Mouse (Mus musculus) midbrain, postnatal 0 days (tissue): ENCODE data around the gene Sox11. TPM values are rescaled to one million over a fixed set of nuclear protein-coding genes. Genes with fewer than 3 reads are reported as not detected.

Source experiments
- ATAC-seq: fragments of 200-750 bp; cut with Nextera tagmentation; 2 replicates; pipeline ENCODE4 v1.8.0; 2017; ENCODE audit warnings: moderate number of reproducible peaks, mild to moderate bottlenecking, moderate TSS enrichment, moderate library complexity; ENCODE audit not compliant: low FRiP score
- DNase-seq: peaks from one replicate; pipeline ENCODE4 v3.0.0-alpha.2; 2015; ENCODE audit warnings: low spot score
- H3K27ac ChIP-seq: fragments of 300-500 bp; sonication (generic); 2 replicates; pipeline ENCODE4 v1.5.1; 2014; ENCODE audit warnings: low read depth, mild to moderate bottlenecking, low read length, mixed read lengths
- H3K27me3 ChIP-seq: fragments of 300-500 bp; sonication (generic); 2 replicates; pipeline ENCODE4 v1.6.1; 2014; ENCODE audit warnings: low read length, control low read depth, mixed read lengths; ENCODE audit not compliant: insufficient read depth
- H3K36me3 ChIP-seq: fragments of 300-500 bp; sonication (generic); 2 replicates; pipeline ENCODE4 v1.6.1; 2014; ENCODE audit warnings: low read length, control low read depth, mixed read lengths; ENCODE audit not compliant: insufficient read depth
- H3K4me1 ChIP-seq: fragments of 300-500 bp; sonication (generic); 2 replicates; pipeline ENCODE4 v1.6.1; 2014; ENCODE audit warnings: mild to moderate bottlenecking, control low read depth, antibody characterized with exemption, low read length, mixed read lengths; ENCODE audit not compliant: insufficient read depth
- H3K4me2 ChIP-seq: fragments of 300-500 bp; sonication (generic); 2 replicates; pipeline ENCODE4 v1.6.1; 2014; ENCODE audit warnings: low read depth, mild to moderate bottlenecking, low read length, mixed read lengths; ENCODE audit not compliant: poor library complexity, severe bottlenecking
- H3K4me3 ChIP-seq: fragments of 300-500 bp; sonication (generic); 2 replicates; pipeline ENCODE4 v1.5.1; 2014; ENCODE audit warnings: low read depth, mild to moderate bottlenecking, low read length, moderate library complexity
- H3K9ac ChIP-seq: fragments of 300-500 bp; sonication (generic); replicated peaks from 2 replicates; pipeline ENCODE4 v1.6.1; 2014; ENCODE audit warnings: mild to moderate bottlenecking, low read length, moderate library complexity, mixed read lengths; ENCODE audit not compliant: poor library complexity, severe bottlenecking
- H3K9me3 ChIP-seq: fragments of 300-500 bp; sonication (generic); 2 replicates; pipeline ENCODE4 v1.6.1; 2016; ENCODE audit warnings: low read length, control low read depth
- CTCF ChIP-seq: IDR thresholded peaks from 2 replicates; pipeline ENCODE4 v1.5.1; 2016; ENCODE audit warnings: antibody characterized with exemption, mild to moderate bottlenecking
- WGBS: fragments of 180-500 bp; shearing (Covaris S2); extraction: QIAGEN DNeasy Blood & Tissue Kit; methylation state at CpG from one replicate; pipeline ENCODE4 v1.1.7; 2014; 5-methylcytosine and 5-hydroxymethylcytosine counted together
- polyA plus RNA-seq: library from polyadenylated mRNA; unstranded; fragments of >200 nt; fragmentation: Nextera tagmentation; extraction: Ambion mirVana; gene quantifications from 2 replicates; pipeline ENCODE4 v1.2.1, GENCODE M21; 2015
- total RNA-seq: library from RNA; depleted of rRNA; stranded (reverse); fragments of >200 nt; gene quantifications from 2 replicates; pipeline ENCODE4 v1.2.3, GENCODE M21; 2014

Sox11 gene
- total and polyA plus RNA-seq, 2 experiments from 2014 or later: 148 to 154 TPM

DNA sequence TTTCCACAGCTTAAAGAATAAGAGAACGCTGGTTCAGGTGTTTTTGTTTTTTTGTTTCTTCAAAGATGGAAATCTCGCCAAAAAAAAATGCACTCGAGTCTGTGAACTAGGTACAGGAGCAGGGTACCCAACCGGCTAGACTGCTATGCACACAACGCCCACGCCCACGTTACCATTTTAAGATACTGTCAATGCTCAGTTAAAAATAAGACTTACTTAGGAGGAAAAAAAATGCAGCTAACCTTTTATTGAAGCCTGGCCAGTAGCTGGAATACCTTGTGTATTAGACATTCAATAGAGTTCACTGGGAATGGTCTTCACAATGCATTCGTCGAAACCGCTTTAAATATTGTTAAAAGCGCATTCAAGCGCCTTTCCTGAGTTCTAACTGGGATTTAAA is 4.3 kb downstream of the Sox11 start:
- no peaks in the 10 kb centered on the region for H3K4me1 ChIP-seq
- ATAC-seq (no peak), DNase-seq (peak; percentile 47)
- WGBS: 4% methylated on average over 12 of the region's 12 CpGs
- H3K4me3 ChIP-seq: peak overlapping the region; percentile 95
- no peak for TF ChIP-seq CTCF
- H3K36me3 ChIP-seq: no peaks in the 10 kb centered on the region; the same call in 1 of the 2 replicates
- H3K9me3 ChIP-seq: no peaks in the 10 kb centered on the region
- H3K4me2 ChIP-seq: peak overlapping the region; percentile 63
- peak overlapping the region; percentile 98 for H3K9ac ChIP-seq
- no peaks in the 10 kb centered on the region for H3K27me3 ChIP-seq
- H3K27ac ChIP-seq: peak overlapping the region; percentile 91

DNA sequence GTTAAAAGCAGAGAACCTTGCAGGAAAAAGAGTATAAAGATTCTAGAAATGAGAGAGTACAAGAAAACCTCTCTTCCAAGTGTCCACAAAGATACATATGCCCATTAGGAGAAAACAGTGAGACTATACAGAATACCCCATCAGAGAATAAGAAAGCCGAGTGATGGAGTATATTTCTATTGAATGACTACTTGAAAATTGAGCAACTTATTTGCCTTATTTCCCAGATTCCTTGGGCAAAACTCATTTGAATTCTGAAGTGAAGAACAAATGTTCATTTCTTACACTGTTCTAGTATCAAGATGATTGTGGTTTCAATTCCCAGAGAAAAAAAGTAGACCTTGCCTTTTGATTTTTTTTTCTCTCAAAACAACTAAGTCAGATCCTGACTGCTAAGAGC is 4.9 kb downstream of the Sox11 start:
- Histone ChIP-seq H3K27me3 (no peaks in the 10 kb centered on the region), H3K9ac (peak overlapping the region; percentile 98), H3K4me2 (peak overlapping the region; percentile 63), H3K27ac (peak overlapping the region; percentile 91), H3K9me3 (no peaks in the 10 kb centered on the region), H3K4me3 (peak overlapping the region; percentile 95), H3K36me3 (no peaks in the 10 kb centered on the region; the same call in 1 of the 2 replicates), H3K4me1 (no peaks in the 10 kb centered on the region)
- DNase-seq: no peak
- TF ChIP-seq CTCF: no peak
- ATAC-seq: no peak
- WGBS: 20% methylated on average over 1 of the region's 1 CpGs

DNA sequence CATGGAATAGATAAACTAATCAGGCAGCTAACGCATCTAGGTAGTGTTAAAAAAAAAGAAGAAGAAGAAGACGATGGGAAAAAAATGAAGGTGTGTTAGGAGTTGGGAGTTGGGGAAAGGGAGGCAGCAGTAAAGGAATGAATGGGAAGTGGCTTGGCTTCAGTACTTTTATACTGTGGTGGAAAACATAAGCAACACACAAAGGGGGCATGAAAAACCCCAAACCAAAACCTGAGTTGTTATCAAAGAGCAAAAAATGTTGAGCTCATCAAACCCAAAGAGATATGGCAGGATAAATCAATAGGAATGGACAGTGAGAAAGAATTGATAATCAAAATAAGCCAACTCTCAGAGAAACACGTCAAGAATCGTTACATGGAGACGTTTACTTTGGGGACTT is 5.6 kb downstream of the Sox11 start:
- H3K36me3 ChIP-seq: peaks cover 3% of the 10 kb centered on the region; the same call in 1 of the 2 replicates
- 12% methylated on average over 5 of the region's 5 CpGs for WGBS
- peak overlapping the region; percentile 91 for H3K27ac ChIP-seq
- H3K27me3 ChIP-seq: no peaks in the 10 kb centered on the region
- ATAC-seq: no peak
- peak overlapping the region; percentile 95 for H3K4me3 ChIP-seq
- no peak for TF ChIP-seq CTCF
- DNase-seq: no peak
- H3K9me3 ChIP-seq: no peaks in the 10 kb centered on the region
- H3K9ac ChIP-seq: peak overlapping the region; percentile 98
- peak overlapping the region; percentile 63 for H3K4me2 ChIP-seq
- H3K4me1 ChIP-seq: no peaks in the 10 kb centered on the region

DNA sequence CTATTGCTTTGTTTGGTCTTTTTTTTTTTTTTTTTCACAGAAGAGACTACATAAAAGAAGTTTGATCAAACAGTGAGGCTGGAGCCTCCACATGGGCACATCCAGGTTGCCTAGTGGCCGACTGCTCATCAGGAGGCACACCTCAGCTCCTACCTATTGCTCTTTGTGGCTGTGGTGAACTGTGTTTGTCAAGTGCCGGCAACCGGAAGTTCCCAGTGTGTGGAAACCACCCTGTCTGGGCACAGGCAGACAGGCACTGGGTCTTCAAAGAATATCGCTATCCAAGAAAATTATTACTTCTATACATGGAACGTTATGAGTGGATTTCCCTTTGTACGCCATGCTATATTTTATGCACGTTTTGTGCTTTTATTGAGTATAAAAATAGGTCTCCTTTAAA is 6.0 kb downstream of the Sox11 start:
- Histone ChIP-seq H3K4me3 (peak overlapping the region; percentile 95), H3K4me1 (no peaks in the 10 kb centered on the region), H3K4me2 (peak overlapping the region; percentile 63), H3K9me3 (no peaks in the 10 kb centered on the region), H3K36me3 (peaks cover 3% of the 10 kb centered on the region; the same call in 1 of the 2 replicates), H3K9ac (peak overlapping the region; percentile 98; the same call in 1 of the 2 replicates), H3K27ac (no peak overlapping the region; the same call in 1 of the 2 replicates), H3K27me3 (no peaks in the 10 kb centered on the region)
- DNase-seq (no peak), ATAC-seq (no peak)
- WGBS: 26% methylated on average over 7 of the region's 7 CpGs
- no peak for TF ChIP-seq CTCF

DNA sequence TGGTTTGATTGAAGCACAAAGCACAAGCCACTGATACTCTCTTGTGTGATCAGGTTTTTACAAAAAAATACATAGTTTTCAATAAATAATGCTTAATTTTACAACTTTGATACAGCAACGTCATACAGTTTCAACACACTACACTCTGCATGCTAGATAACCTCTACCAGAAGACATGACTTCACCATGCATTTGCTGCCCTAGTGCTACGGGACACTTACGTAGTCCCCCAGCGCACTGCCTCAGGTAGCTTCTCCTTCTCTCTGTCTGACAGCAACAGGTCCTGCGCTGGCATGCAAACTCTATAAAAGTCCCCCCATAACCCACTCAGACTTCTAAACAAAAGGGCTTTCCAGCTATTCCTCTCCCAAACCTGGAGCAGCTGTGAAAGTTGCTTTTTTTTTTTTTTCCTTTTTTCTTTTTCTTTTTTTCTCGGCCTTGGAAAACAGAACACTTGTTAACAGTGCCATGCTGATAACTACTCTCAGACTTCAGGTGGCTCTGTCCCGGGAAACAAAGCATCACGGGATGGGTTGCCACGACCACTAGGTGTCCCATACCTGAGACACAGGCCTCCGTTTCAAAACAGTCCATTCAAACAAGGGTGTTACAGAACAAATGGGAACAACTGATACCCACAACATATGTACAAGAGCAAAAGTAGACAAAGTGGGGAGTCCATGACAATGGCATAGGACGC is 6.9 kb downstream of the Sox11 start:
- H3K36me3 ChIP-seq: peaks cover 3% of the 10 kb centered on the region; the same call in 1 of the 2 replicates
- H3K9me3 ChIP-seq: no peaks in the 10 kb centered on the region
- ATAC-seq (no peak), DNase-seq (no peak)
- no peaks in the 10 kb centered on the region for H3K27me3 ChIP-seq
- 28% methylated on average over 11 of the region's 11 CpGs for WGBS
- peak overlapping the region; percentile 63 for H3K4me2 ChIP-seq
- TF ChIP-seq CTCF: peak; percentile 53
- peak overlapping the region; percentile 42; the same call in 1 of the 2 replicates for H3K9ac ChIP-seq
- H3K4me1 ChIP-seq: no peaks in the 10 kb centered on the region
- peak overlapping the region; percentile 95 for H3K4me3 ChIP-seq
- H3K27ac ChIP-seq: peak overlapping the region; percentile 32; the same call in 1 of the 2 replicates

DNA sequence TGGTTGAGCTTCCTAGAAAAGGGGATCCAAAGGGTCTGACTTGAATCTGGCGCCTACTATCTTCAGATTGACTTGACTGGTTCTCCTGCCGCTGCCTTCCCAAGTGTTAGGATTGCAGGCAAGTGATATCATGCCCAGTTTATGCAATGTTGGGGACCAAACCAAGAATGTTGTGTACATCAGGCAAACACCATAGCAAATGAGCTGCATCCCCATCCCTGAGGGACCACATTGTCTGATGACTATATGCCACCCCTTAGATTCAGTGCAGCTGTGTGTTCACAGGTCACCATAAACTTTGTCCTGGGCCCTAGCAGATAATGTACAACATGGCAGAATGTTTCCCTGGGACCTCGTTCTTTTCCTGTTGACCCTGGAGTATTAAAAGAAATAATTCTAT is 8.8 kb downstream of the Sox11 start:
- Histone ChIP-seq H3K9ac (no peak overlapping the region), H3K9me3 (no peaks in the 10 kb centered on the region), H3K27me3 (no peaks in the 10 kb centered on the region), H3K36me3 (peaks cover 3% of the 10 kb centered on the region; the same call in 1 of the 2 replicates), H3K4me2 (no peak overlapping the region), H3K4me3 (no peak overlapping the region), H3K4me1 (no peaks in the 10 kb centered on the region), H3K27ac (peak overlapping the region; percentile 7; the same call in 1 of the 2 replicates)
- no peak for DNase-seq
- TF ChIP-seq CTCF: no peak
- no peak for ATAC-seq
- 83% methylated on average over 3 of the region's 3 CpGs for WGBS
